Mouse (Mus musculus) lung, postnatal 0 days (tissue): ENCODE measurements around the gene Tomm34.

Experiments
- CTCF ChIP-seq: IDR thresholded peaks from 2 replicates; pipeline ENCODE4 v1.5.1; 2016; ENCODE audit warnings: antibody characterized with exemption, mild to moderate bottlenecking
- EP300 ChIP-seq: IDR thresholded peaks from 2 replicates; pipeline ENCODE4 v1.6.1; 2016; ENCODE audit warnings: antibody characterized with exemption, mild to moderate bottlenecking, control low read depth

- TF ChIP-seq CTCF (no peak), EP300 (no peak)
Measured at GRCm38 (mm10) chr2:164083609-164084341, 12.8 kb upstream of the Tomm34 start.
